22 mouse cellular contexts compared by ENCODE assay signal in genomic region chr4:128088264-128088663, GRCm38 (mm10).
DNase-seq lines count a peak whose midpoint lies in the region; ATAC-seq lines count a peak whose summit lies in the region.
"Had no signal": no experiment of that assay in that cellular context is flagged by ENCODE, and none has a peak within 500 bp of the region (broad histone marks: within the 10 kb centered on the region; RNA-seq: fewer than 3 reads in every experiment).

No protein-coding gene starts in this region.

- DNase-seq in embryo, embryonic 10.5 days (ENCODE audit: low spot score): peak; percentile 30
- DNase-seq in embryo, embryonic 11 days: no peak
- DNase-seq in midbrain, embryonic 11.5 days (ENCODE audit: low spot score, missing footprints): peak; percentile 90
- no peak for DNase-seq in midbrain, embryonic 14.5 days
- DNase-seq in Muller cell, postnatal 12 days (ENCODE audit: inconsistent ontology term): no peak
- DNase-seq: adrenal gland, postnatal 14 days; cerebellum, adult 18-20 months; cerebellum, adult 9-11 months; cerebellum, postnatal 36 days; gastrocnemius, postnatal 10 days; heart, postnatal 4 days had no signal

- WGBS in hindbrain, embryonic 13.5 days: 56% methylated on average over 3 of the region's 3 CpGs
- 67% methylated on average over 3 of the region's 3 CpGs for WGBS in hindbrain, embryonic 16.5 days
- WGBS in midbrain, embryonic 11.5 days: 53% methylated on average over 3 of the region's 3 CpGs
- 47% methylated on average over 3 of the region's 3 CpGs for WGBS in midbrain, embryonic 14.5 days
- 70% methylated on average over 3 of the region's 3 CpGs for WGBS in neural tube, embryonic 14.5 days

- H3K9ac ChIP-seq in hindbrain, embryonic 13.5 days: no peak overlapping the region
- H3K9ac ChIP-seq in hindbrain, embryonic 16.5 days (ENCODE audit: low read depth, low read length): no peak overlapping the region
- no peak overlapping the region for H3K9ac ChIP-seq in midbrain, embryonic 11.5 days (ENCODE audit: low read length)
- no peak overlapping the region for H3K9ac ChIP-seq in midbrain, embryonic 14.5 days (replicated peaks; ENCODE audit: low read length)
- no peak overlapping the region for H3K9ac ChIP-seq in neural tube, embryonic 14.5 days (replicated peaks; ENCODE audit: low read depth, low read length)
- H3K9ac ChIP-seq: embryonic facial prominence, embryonic 13.5 days; forebrain, embryonic 12.5 days; heart, embryonic 13.5 days; hindbrain, embryonic 14.5 days had no signal

- H3K9me3 ChIP-seq in hindbrain, embryonic 13.5 days: no peaks in the 10 kb centered on the region
- no peaks in the 10 kb centered on the region for H3K9me3 ChIP-seq in hindbrain, embryonic 16.5 days (ENCODE audit: control insufficient read depth, low read length)
- H3K9me3 ChIP-seq in midbrain, embryonic 11.5 days (ENCODE audit: control insufficient read depth, low read length): no peaks in the 10 kb centered on the region
- no peaks in the 10 kb centered on the region for H3K9me3 ChIP-seq in midbrain, embryonic 14.5 days (ENCODE audit: control insufficient read depth, low read length)
- no peaks in the 10 kb centered on the region for H3K9me3 ChIP-seq in neural tube, embryonic 14.5 days (ENCODE audit: control insufficient read depth, low read length)
- H3K9me3 ChIP-seq: embryonic facial prominence, embryonic 13.5 days; forebrain, embryonic 12.5 days; heart, embryonic 13.5 days had no signal

- H3K36me3 ChIP-seq in hindbrain, embryonic 13.5 days: no peaks in the 10 kb centered on the region
- no peaks in the 10 kb centered on the region for H3K36me3 ChIP-seq in hindbrain, embryonic 16.5 days (ENCODE audit: control insufficient read depth, insufficient read depth, low read length)
- H3K36me3 ChIP-seq in midbrain, embryonic 11.5 days (ENCODE audit: control insufficient read depth, insufficient read depth, low read length): no peaks in the 10 kb centered on the region
- H3K36me3 ChIP-seq in midbrain, embryonic 14.5 days (ENCODE audit: control insufficient read depth, insufficient read depth, low read length): no peaks in the 10 kb centered on the region
- H3K36me3 ChIP-seq in neural tube, embryonic 14.5 days (ENCODE audit: control insufficient read depth, insufficient read depth, low read length): no peaks in the 10 kb centered on the region
- H3K36me3 ChIP-seq: embryonic facial prominence, embryonic 13.5 days; forebrain, embryonic 12.5 days; heart, embryonic 13.5 days had no signal

- H3K4me2 ChIP-seq in hindbrain, embryonic 13.5 days: no peak overlapping the region
- no peak overlapping the region for H3K4me2 ChIP-seq in hindbrain, embryonic 16.5 days (ENCODE audit: low read length)
- no peak overlapping the region for H3K4me2 ChIP-seq in midbrain, embryonic 11.5 days
- no peak overlapping the region for H3K4me2 ChIP-seq in midbrain, embryonic 14.5 days (ENCODE audit: low read length)
- H3K4me2 ChIP-seq in neural tube, embryonic 14.5 days (ENCODE audit: low read depth, low read length): no peak overlapping the region
- H3K4me2 ChIP-seq: embryonic facial prominence, embryonic 13.5 days; forebrain, embryonic 12.5 days; heart, embryonic 13.5 days; hindbrain, embryonic 14.5 days had no signal

- H3K4me3 ChIP-seq in hindbrain, embryonic 13.5 days: no peak overlapping the region
- H3K4me3 ChIP-seq in hindbrain, embryonic 16.5 days (ENCODE audit: low read length): no peak overlapping the region
- no peak overlapping the region for H3K4me3 ChIP-seq in midbrain, embryonic 11.5 days (ENCODE audit: low read depth, low read length)
- H3K4me3 ChIP-seq in midbrain, embryonic 14.5 days (replicated peaks; ENCODE audit: low read depth, low read length): no peak overlapping the region
- no peak overlapping the region for H3K4me3 ChIP-seq in neural tube, embryonic 14.5 days (ENCODE audit: low read depth, low read length)
- H3K4me3 ChIP-seq: embryonic facial prominence, embryonic 13.5 days; forebrain, embryonic 12.5 days; heart, embryonic 13.5 days had no signal

- H3K4me1 ChIP-seq in hindbrain, embryonic 13.5 days (replicated peaks): peaks cover 34% of the 10 kb centered on the region
- H3K4me1 ChIP-seq in hindbrain, embryonic 16.5 days (ENCODE audit: control insufficient read depth, insufficient read depth, low read depth, low read length): peaks cover 23% of the 10 kb centered on the region
- H3K4me1 ChIP-seq in midbrain, embryonic 11.5 days (ENCODE audit: control insufficient read depth, insufficient read depth, low read length): peaks cover 5% of the 10 kb centered on the region; the same call in 1 of the 2 replicates
- 0 out of 2 replicates have a peak, but pooled peaks cover 3% of the 10 kb centered on the region for H3K4me1 ChIP-seq in midbrain, embryonic 14.5 days (ENCODE audit: control insufficient read depth, insufficient read depth, low read length)
- H3K4me1 ChIP-seq in neural tube, embryonic 14.5 days (ENCODE audit: control insufficient read depth, insufficient read depth, low read length): peaks cover 23% of the 10 kb centered on the region
- H3K4me1 ChIP-seq: embryonic facial prominence, embryonic 13.5 days had no signal

- peak overlapping the region; percentile 63; the same call in 1 of the 2 replicates for H3K27ac ChIP-seq in hindbrain, embryonic 13.5 days
- no peak overlapping the region for H3K27ac ChIP-seq in hindbrain, embryonic 16.5 days (ENCODE audit: low read depth, low read length)
- no peak overlapping the region for H3K27ac ChIP-seq in midbrain, embryonic 11.5 days (ENCODE audit: low read depth, low read length)
- no peak overlapping the region for H3K27ac ChIP-seq in midbrain, embryonic 14.5 days (replicated peaks; ENCODE audit: low read depth, low read length)
- H3K27ac ChIP-seq in neural tube, embryonic 14.5 days (ENCODE audit: low read depth, low read length): peak overlapping the region; percentile 75; the same call in 1 of the 2 replicates
- H3K27ac ChIP-seq: embryonic facial prominence, embryonic 13.5 days; forebrain, embryonic 12.5 days had no signal

- no peaks in the 10 kb centered on the region for H3K27me3 ChIP-seq in hindbrain, embryonic 13.5 days
- H3K27me3 ChIP-seq in hindbrain, embryonic 16.5 days (replicated peaks; ENCODE audit: control insufficient read depth, insufficient read depth, low read length): no peaks in the 10 kb centered on the region
- no peaks in the 10 kb centered on the region for H3K27me3 ChIP-seq in midbrain, embryonic 11.5 days (ENCODE audit: control insufficient read depth, insufficient read depth, low read length)
- H3K27me3 ChIP-seq in midbrain, embryonic 14.5 days (ENCODE audit: control insufficient read depth, insufficient read depth, low read length): no peaks in the 10 kb centered on the region
- no peaks in the 10 kb centered on the region for H3K27me3 ChIP-seq in neural tube, embryonic 14.5 days (ENCODE audit: control insufficient read depth, insufficient read depth, low read length)
- H3K27me3 ChIP-seq: embryonic facial prominence, embryonic 13.5 days; forebrain, embryonic 12.5 days; heart, embryonic 13.5 days; Patski had no signal

- ATAC-seq in hindbrain, embryonic 13.5 days (ENCODE audit: low FRiP score): no peak
- no peak for ATAC-seq in hindbrain, embryonic 16.5 days
- ATAC-seq in midbrain, embryonic 11.5 days (ENCODE audit: low FRiP score): no peak
- no peak for ATAC-seq in midbrain, embryonic 14.5 days (ENCODE audit: low FRiP score, low TSS enrichment)
- no peak for ATAC-seq in neural tube, embryonic 14.5 days (ENCODE audit: low read depth)
- ATAC-seq: activated CD4-positive, CD25-positive, alpha-beta regulatory T cell, adult 4 months; inflammation-experienced regulatory T-cells, adult 6 months; intestine, postnatal 0 days; Patski had no signal

Comparison
In these comparisons a context has a peak if more than half of its experiments do, and no peak if none do; other contexts are left out.
1. DNase-seq: peak in embryo, embryonic 10.5 days (single experiment) and midbrain, embryonic 11.5 days (single experiment); none in embryo, embryonic 11 days (single experiment), midbrain, embryonic 14.5 days (single experiment) and Muller cell, postnatal 12 days (single experiment).
2. H3K27ac ChIP-seq: peak in hindbrain, embryonic 13.5 days (single experiment) and neural tube, embryonic 14.5 days (single experiment); none in hindbrain, embryonic 16.5 days (single experiment), midbrain, embryonic 11.5 days (single experiment) and midbrain, embryonic 14.5 days (single experiment).